8 mouse cellular contexts compared by ENCODE assay signal in the genomic region with DNA sequence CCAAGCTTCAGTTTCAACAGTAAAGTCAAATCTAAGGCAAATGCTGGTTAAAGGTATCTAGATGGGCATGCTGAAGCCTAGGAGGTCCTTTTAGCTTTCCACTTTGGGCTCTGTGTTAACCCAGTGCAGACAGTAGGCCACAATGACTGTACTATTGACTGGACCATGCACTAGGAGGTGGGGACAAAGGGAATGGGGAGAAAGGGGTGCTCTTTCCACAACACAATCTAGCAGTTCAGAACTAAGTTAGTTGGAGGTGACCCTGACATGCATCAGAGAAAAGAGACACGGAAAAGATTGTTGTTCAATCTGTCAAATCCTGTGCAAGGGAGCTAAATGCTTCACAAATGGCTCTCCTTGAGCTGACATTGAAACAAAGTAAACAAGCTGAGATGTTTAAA. TPM values are rescaled to one million over a fixed set of nuclear protein-coding genes. Genes with fewer than 3 reads are reported as not detected.
DNase-seq lines count a peak whose midpoint lies in the region; ATAC-seq and TF ChIP-seq lines count a peak whose summit lies in the region.

No protein-coding gene starts in this region.

- TF ChIP-seq POLR2A in lung, adult 2 months (IDR thresholded peaks at IDR 0.05; ENCODE audit: borderline replicate concordance, extremely low read depth, low read depth, low read length), result no peak
- TF ChIP-seq POLR2A in myocyte (IDR thresholded peaks at IDR 0.05; ENCODE audit: insufficient read length, low read depth), result peak; percentile 23

- WGBS in lung, adult 2 months, result 32% methylated on average over 1 of the region's 1 CpGs
- WGBS in heart, embryonic 13.5 days, result 10% methylated on average over 1 of the region's 1 CpGs

- no peaks in the 10 kb centered on the region for H3K9me3 ChIP-seq in heart, embryonic 13.5 days

- H3K27ac ChIP-seq in heart, embryonic 13.5 days (replicated peaks), result peak overlapping the region; percentile 95

- peak overlapping the region; percentile 53 for H3K4me3 ChIP-seq in lung, adult 2 months (replicated peaks; ENCODE audit: extremely low read depth, low read depth, low read length)
- peak overlapping the region; percentile 80 for H3K4me3 ChIP-seq in heart, embryonic 13.5 days
- H3K4me3 ChIP-seq in myocyte, result peak overlapping the region; percentile 96

- DNase-seq in lung, adult 2 months, result peak; percentile 32
- DNase-seq in lung, postnatal 25 days (ENCODE audit: low spot score), result no peak
- peak; percentile 14 to 47 for DNase-seq in cerebellum, postnatal 36 days
- DNase-seq in kidney, postnatal 10 days, result peak; percentile 22
- no peak for DNase-seq in urinary bladder, adult 18-20 months (ENCODE audit: low spot score in 2 of 2)
- DNase-seq in thymus, postnatal 10 days (ENCODE audit: low spot score in 2 of 2), result no peak

- H3K4me1 ChIP-seq in lung, adult 2 months (ENCODE audit: control insufficient read depth, insufficient read depth, low read length), result peaks cover 22% of the 10 kb centered on the region
- peaks cover 49% of the 10 kb centered on the region for H3K4me1 ChIP-seq in heart, embryonic 13.5 days

- H3K36me3 ChIP-seq in heart, embryonic 13.5 days, result peaks cover 24% of the 10 kb centered on the region
- no peaks in the 10 kb centered on the region for H3K36me3 ChIP-seq in myocyte (ENCODE audit: control insufficient read depth, insufficient read depth)

- H3K27me3 ChIP-seq in heart, embryonic 13.5 days (replicated peaks), result peaks cover 16% of the 10 kb centered on the region
- H3K27me3 ChIP-seq in myocyte (ENCODE audit: control insufficient read depth, insufficient read depth, insufficient read length), result no peaks in the 10 kb centered on the region

- peak overlapping the region; percentile 72 for H3K4me2 ChIP-seq in heart, embryonic 13.5 days
- peak overlapping the region; percentile 98 for H3K4me2 ChIP-seq in myocyte (ENCODE audit: low read depth)

- no peak for TF ChIP-seq CTCF in lung, adult 2 months (IDR thresholded peaks at IDR 0.05; ENCODE audit: insufficient read depth, low read length)

- peak overlapping the region; percentile 95 for H3K9ac ChIP-seq in heart, embryonic 13.5 days

- no peak for ATAC-seq in heart, embryonic 13.5 days (ENCODE audit: extremely low read depth, insufficient number of reproducible peaks, low FRiP score, low TSS enrichment)

- H3K79me2 ChIP-seq in myocyte (ENCODE audit: control insufficient read depth, insufficient read depth), result peaks cover 98% of the 10 kb centered on the region

- H3ac ChIP-seq in myocyte (ENCODE audit: control insufficient read depth, insufficient read length), result peak overlapping the region; percentile 36

TF ChIP-seq in myocyte, 11 proteins besides CTCF, POLR2A, EP300 and RAD21:
- no peak for TF ChIP-seq MYOG (IDR thresholded peaks at IDR 0.05; ENCODE audit: control insufficient read depth in 1 of 3, insufficient read depth in 1 of 3, insufficient read length in 2 of 3, low read depth in 2 of 3)
- TF ChIP-seq TCF3 (IDR thresholded peaks at IDR 0.05; ENCODE audit: insufficient read length, low read depth), result no peak
- no peak for TF ChIP-seq CEBPB (IDR thresholded peaks at IDR 0.05; ENCODE audit: insufficient read depth, poor library complexity, severe bottlenecking)
- TF ChIP-seq REST (IDR thresholded peaks at IDR 0.05; ENCODE audit: insufficient read depth, insufficient read length), result no peak
- no peak for TF ChIP-seq TCF12 (IDR thresholded peaks at IDR 0.05; ENCODE audit: insufficient read depth, poor library complexity, severe bottlenecking)
- TF ChIP-seq E2F4 (IDR thresholded peaks at IDR 0.05; ENCODE audit: insufficient read depth), result no peak
- TF ChIP-seq USF1 (IDR thresholded peaks at IDR 0.05; ENCODE audit: low read depth), result no peak
- TF ChIP-seq MYOD1 (IDR thresholded peaks at IDR 0.05; ENCODE audit: control insufficient read depth in 1 of 3, insufficient read length in 2 of 3, low read depth in 2 of 3), result no peak
- no peak for TF ChIP-seq MAX (IDR thresholded peaks at IDR 0.05; ENCODE audit: low read depth)
- no peak for TF ChIP-seq POLR2AphosphoS2 (IDR thresholded peaks at IDR 0.05; ENCODE audit: insufficient read length, low read depth)
- TF ChIP-seq SRF (IDR thresholded peaks at IDR 0.05; ENCODE audit: control insufficient read depth, insufficient read length, low read depth), result no peak

RNA-seq across cellular contexts. Expression of a gene that starts 7.3 kb away (rescaled TPM):
- 9.6 and 11.1 TPM in 2 replicates for polyA plus RNA-seq in lung, adult 2 months (2012; rRNA removed)
- polyA plus RNA-seq in heart, embryonic 13.5 days (2015; fragmentation: Nextera tagmentation; extraction: Ambion mirVana), result 9.3 and 9.5 TPM in 2 replicates
- polyA plus RNA-seq in myocyte (2012; fragmentation: generic; extraction: Trizol), result 3.9 TPM

RNA-seq across cellular contexts. Expression of a gene that starts 32.4 kb away (rescaled TPM):
- polyA plus RNA-seq in lung, adult 2 months (2012; rRNA removed), result 13.5 and 16.3 TPM in 2 replicates
- 8.7 and 9.7 TPM in 2 replicates for polyA plus RNA-seq in heart, embryonic 13.5 days (2015; fragmentation: Nextera tagmentation; extraction: Ambion mirVana)
- 43.3 TPM for polyA plus RNA-seq in myocyte (2012; fragmentation: generic; extraction: Trizol)

RNA-seq across cellular contexts. Expression of a gene that starts 51.0 kb away (rescaled TPM):
- 0.04 TPM in 1 of 2 replicates, not detected in the other for polyA plus RNA-seq in lung, adult 2 months (2012; rRNA removed)
- polyA plus RNA-seq in heart, embryonic 13.5 days (2015; fragmentation: Nextera tagmentation; extraction: Ambion mirVana), result 33.4 and 34.4 TPM in 2 replicates
- polyA plus RNA-seq in myocyte (2012; fragmentation: generic; extraction: Trizol), result 4.0 TPM

Comparison
In these comparisons a context has a peak if more than half of its experiments do, and no peak if none do; other contexts are left out.
1. DNase-seq: peak in lung, adult 2 months (single experiment), cerebellum, postnatal 36 days (2 of 2) and kidney, postnatal 10 days (single experiment); none in lung, postnatal 25 days (single experiment), urinary bladder, adult 18-20 months (0 of 2) and thymus, postnatal 10 days (0 of 2).
2. Peak in every context shown above with its lines, with median percentiles within 50 percentile points of each other: H3K4me3 ChIP-seq.